Mouse (Mus musculus) mouse embryonic stem cell (cell line): Measurements from ENCODE around the gene Cacna1i.

Source experiments
- in situ Hi-C, 2 experiments: fragments of 300-500 bp; cut with MboI; formaldehyde crosslinking; loops; 1 replicate in 1 of 2; 3 replicates in 1 of 2; pipeline ENCODE4 v1.14.3; 2019 to 2020; ENCODE audit warnings: low sequenced_read_pairs in 2 of 2, low pct_unique_long_range_greater_than_20kb in 1 of 2, mixed read lengths in 1 of 2; ENCODE audit not compliant: unreplicated experiment in 1 of 2

Cacna1i gene

DNA sequence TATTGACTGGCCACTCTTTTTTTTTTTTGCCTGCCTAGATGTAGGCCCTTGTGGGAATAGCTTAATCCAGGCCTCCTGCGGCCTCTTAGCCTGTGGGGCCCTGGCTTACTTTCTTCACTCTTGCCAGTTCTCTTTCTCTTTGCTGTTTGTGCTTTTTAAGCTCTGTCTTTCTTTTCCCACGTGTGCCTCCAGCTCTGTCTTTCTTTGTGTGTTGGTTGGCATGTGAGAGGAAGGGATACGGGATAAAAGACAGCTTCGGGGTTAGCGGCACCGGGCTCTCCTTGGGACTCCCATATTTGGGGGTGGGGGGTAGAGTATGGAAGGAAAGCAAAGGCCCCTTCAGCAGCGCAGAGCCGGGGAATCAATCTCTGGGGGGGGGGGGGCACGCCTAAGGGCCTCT, 151.0 kb downstream of the Cacna1i start:
- in situ Hi-C loops, result no loop called here

DNA sequence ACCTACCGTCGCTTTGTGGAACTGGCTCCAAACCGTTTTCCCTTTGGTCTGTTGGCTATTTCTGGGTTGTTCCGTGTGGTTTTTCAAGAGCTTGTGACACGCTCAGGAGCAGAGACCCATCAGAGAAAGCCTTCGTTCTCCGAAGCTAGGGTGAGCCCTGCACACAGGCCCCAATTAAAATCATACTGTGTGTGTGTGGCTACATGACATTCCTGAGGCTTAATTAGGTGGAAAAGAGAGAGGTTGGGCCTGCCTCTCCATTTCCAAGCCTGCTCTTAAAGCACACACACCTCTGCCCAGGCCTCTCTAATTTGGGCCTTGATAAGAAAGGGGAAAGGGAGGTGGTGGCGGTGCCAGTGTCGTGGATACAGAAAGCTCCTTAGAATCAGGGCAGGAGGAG, 151.4 kb downstream of the Cacna1i start:
- in situ Hi-C loops, result no loop called here

DNA sequence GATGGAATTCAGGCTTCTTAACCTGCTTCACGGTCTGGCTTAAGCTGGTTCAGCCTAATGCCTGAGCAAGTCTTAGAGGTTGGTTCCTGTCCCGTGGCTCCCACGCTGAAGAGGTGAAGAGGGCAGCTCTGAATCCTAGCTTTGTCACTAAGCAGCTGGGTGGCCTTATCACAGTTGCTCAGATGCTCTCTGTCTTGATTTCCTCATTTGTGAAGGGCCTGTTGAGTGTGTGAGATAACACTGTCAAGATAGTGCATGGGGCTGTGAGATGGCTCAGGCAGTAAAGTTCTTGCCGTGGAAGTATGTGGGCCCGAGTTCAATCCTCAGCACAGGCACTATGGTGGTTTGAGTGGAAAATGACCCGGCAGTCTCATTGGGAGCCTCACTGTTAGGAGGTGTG, 153.2 kb downstream of the Cacna1i start:
- in situ Hi-C loops, result no loop called here

DNA sequence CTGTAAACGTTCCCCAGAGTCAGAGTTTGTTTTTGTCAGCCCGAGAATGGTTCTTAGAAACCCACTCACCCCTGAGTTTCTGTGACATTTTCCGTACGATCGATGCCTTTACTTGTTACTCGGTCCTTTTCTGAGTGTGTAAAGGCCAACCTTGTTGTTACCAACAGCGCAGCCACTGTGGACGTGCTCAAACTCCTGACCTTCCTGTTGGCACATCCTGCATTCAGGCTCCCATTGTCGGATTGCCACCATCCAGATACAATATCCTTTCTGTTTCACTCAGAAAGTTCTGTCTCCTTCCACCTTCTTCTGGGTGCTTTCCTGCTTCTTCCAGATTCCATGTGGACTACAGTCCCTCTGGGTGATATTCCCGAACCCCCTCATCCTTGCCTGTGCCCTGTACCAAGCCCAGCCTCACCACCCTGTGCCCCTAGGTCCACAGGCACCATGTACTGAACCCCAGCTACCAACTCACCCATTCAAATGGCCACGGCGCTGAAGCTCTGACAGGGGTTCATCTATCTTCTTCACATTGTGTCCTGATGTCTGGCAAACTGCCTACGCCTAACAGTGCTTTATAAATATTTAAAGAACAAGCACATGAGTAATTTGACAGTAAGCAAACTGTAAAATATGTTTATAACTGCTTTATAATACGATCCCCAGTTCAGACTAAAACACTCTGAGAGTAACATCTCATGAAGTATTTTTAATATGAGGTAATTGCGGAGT, 159.1 kb downstream of the Cacna1i start:
- in situ Hi-C loops, result no loop called here
